Mouse (Mus musculus): ENCODE data around the gene Actbl2.

Actbl2 gene

GRCm38 (mm10) chr13:111269789-111270335 is 15.0 kb downstream of the Actbl2 start:
- DNase-seq (ENCODE audit: low spot score): no peak

DNA sequence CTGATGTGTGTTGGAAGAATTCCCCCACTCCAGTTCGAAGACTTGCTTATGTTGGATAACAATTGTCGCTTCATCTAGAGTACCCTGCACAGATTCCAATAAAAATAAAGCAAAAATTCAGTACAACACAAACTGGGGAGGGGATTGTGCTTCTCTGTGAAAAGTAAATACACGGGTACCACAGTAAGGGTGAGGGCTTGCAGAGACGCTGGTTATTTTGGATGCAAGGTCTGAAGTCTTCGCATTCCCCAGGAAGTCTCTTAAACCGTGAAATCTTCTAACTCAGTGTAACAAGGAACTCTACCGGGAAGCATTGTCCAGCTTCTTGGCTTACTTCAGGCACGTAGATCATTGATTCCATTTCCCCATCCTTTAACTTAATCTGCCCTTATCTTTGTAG is 17.1 kb downstream of the Actbl2 start:
- DNase-seq (ENCODE audit: low spot score): no peak

GRCm38 (mm10) chr13:111286461-111287385 is 31.9 kb downstream of the Actbl2 start:
- no peak for DNase-seq (ENCODE audit: low spot score)

GRCm38 (mm10) chr13:111291161-111291957 is 36.5 kb downstream of the Actbl2 start:
- DNase-seq (ENCODE audit: low spot score): no peak

- DNase-seq (ENCODE audit: low spot score): no peak
Observed at GRCm38 (mm10) chr13:111291958-111292493, 37.2 kb downstream of the Actbl2 start.

GRCm38 (mm10) chr13:111293478-111293877 is 38.7 kb downstream of the Actbl2 start:
- no peak for DNase-seq (ENCODE audit: low spot score)

- no peak for DNase-seq (ENCODE audit: low spot score)
Observed at GRCm38 (mm10) chr13:111294965-111295494, 40.2 kb downstream of the Actbl2 start.

GRCm38 (mm10) chr13:111296029-111296428 is 41.2 kb downstream of the Actbl2 start:
- no peak for DNase-seq (ENCODE audit: low spot score)

GRCm38 (mm10) chr13:111297614-111298013 is 42.8 kb downstream of the Actbl2 start:
- no peak for DNase-seq (ENCODE audit: low spot score)

- no peak for DNase-seq (ENCODE audit: low spot score)
Observed at GRCm38 (mm10) chr13:111299145-111299713, 44.4 kb downstream of the Actbl2 start.

- DNase-seq (ENCODE audit: low spot score): no peak
Observed at GRCm38 (mm10) chr13:111300846-111301245, 46.0 kb downstream of the Actbl2 start.

DNA sequence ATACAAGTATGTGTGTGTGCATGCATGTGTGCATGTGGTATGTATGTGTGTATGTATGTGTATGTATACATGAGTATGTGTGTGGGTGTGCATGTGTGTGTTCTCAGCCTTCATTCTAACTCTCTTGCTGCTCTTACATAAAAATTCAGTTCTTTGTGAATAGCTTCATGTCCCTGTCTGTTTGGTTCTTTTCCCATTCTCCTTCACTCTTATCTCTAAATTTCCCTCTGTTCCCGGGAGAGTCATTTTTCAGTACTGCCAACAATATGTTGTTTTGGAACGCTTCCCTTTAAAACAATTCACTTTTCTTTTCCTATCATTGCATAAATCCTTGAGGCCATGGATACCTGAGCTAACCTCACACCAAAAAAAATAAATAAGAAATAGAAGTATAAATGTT is 46.6 kb downstream of the Actbl2 start:
- no peak for DNase-seq (ENCODE audit: low spot score)

DNA sequence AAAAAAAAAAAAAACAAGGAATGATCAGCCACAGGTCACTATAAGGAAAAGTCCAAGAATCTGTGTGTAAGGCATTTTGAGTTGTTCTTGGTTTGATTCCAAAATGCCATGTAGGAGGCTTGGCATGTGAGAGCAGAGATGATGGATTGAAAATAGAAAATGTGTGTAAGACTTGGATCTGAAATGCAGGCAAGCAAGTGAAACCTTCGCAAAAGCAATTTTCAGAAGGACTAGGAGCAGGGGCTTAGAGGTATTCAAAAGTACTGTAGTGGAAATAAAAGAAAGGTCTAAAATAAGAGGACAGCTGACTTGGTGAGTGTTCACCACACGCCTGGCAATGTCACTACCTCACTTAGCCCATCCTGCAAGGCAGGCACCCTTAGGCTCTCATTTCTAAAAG is 49.4 kb downstream of the Actbl2 start:
- no peak for DNase-seq (ENCODE audit: low spot score)

DNA sequence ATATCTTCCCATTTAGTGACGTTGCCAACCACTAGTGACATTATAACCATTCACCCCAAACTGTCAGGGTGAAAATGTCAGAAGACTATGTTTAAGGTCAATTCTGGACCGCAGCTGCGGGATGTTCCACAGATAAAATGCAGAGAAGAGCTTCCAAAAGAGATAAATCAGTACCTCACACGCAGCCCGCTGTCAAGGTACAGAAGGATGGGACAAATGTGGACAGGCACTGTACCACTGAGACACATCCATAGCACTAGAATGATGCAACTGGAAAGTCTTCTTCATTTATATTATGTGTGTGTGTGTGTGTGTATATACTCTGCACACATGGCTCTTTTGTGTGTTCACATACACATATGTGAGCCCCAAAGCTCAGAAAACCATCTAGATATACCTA is 49.9 kb downstream of the Actbl2 start:
- DNase-seq (ENCODE audit: low spot score): no peak
